Mouse (Mus musculus): ENCODE measurements around the gene D630045J12Rik. TPM values are rescaled to one million over a fixed set of nuclear protein-coding genes. Genes with fewer than 3 reads are reported as not detected.

Gene D630045J12Rik
- polyA plus RNA-seq, 1 experiment from 2014 or later = 6.2 TPM

GRCm38 (mm10) chr6:38164705-38165104 is 89.1 kb downstream of the D630045J12Rik start:
- DNase-seq = no peak
- Histone ChIP-seq H3K4me3 (ENCODE audit: low read depth, low read length) (no peak overlapping the region), H3K27me3 (ENCODE audit: insufficient read depth, low read length) (no peaks in the 10 kb centered on the region), H3K4me1 (ENCODE audit: insufficient read depth) (no peaks in the 10 kb centered on the region), H3K36me3 (ENCODE audit: insufficient read depth) (peaks cover 23% of the 10 kb centered on the region; the same call in 1 of the 2 replicates), H3K27ac (ENCODE audit: low read depth) (no peak overlapping the region), H3K9me3 (ENCODE audit: low read depth, low read length) (no peaks in the 10 kb centered on the region), H3K4me2 (no peak overlapping the region), H3K9ac (no peak overlapping the region)
- TF ChIP-seq CTCF (IDR thresholded peaks at IDR 0.05; ENCODE audit: low read depth) = no peak
- 80% methylated on average over 6 of the region's 6 CpGs for WGBS
- ATAC-seq (ENCODE audit: insufficient read depth) = no peak

- H3K9ac ChIP-seq = no peak overlapping the region
- ATAC-seq (ENCODE audit: insufficient read depth) (no peak), DNase-seq (no peak)
- no peaks in the 10 kb centered on the region for H3K9me3 ChIP-seq (ENCODE audit: low read depth, low read length)
- WGBS = 76% methylated on average over 14 of the region's 14 CpGs
- H3K4me1 ChIP-seq (ENCODE audit: insufficient read depth) = no peaks in the 10 kb centered on the region
- H3K4me2 ChIP-seq = no peak overlapping the region
- H3K4me3 ChIP-seq (ENCODE audit: low read depth, low read length) = no peak overlapping the region
- no peaks in the 10 kb centered on the region for H3K27me3 ChIP-seq (ENCODE audit: insufficient read depth, low read length)
- H3K27ac ChIP-seq (ENCODE audit: low read depth) = no peak overlapping the region
- H3K36me3 ChIP-seq (ENCODE audit: insufficient read depth) = peaks cover 19% of the 10 kb centered on the region; the same call in 1 of the 2 replicates
- no peak for TF ChIP-seq CTCF (IDR thresholded peaks at IDR 0.05; ENCODE audit: low read depth)
These were observed 90.8 kb downstream of the D630045J12Rik start for GRCm38 (mm10) chr6:38162825-38163504.

DNA sequence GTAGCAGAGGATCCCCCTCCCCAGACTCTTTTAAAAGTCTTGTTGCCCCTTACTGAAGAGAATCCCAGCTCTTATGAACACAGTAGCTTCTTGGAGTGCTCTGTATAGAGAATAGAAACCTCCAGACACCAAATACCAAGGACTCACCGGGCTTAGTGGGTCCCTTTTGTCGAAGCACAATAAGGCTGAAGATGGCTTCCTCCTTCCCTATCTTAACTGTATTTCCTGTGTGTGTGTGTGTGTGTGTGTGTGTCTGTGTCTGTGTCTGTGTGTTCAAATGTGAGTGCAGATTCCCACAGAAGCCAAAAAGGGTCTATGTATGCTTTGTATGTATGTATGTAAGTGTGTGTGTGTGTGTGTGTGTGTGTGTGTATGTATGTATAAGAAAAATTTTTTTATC is 93.3 kb downstream of the D630045J12Rik start:
- H3K9ac ChIP-seq = no peak overlapping the region
- no peak for TF ChIP-seq CTCF (IDR thresholded peaks at IDR 0.05; ENCODE audit: low read depth)
- H3K4me2 ChIP-seq = no peak overlapping the region
- H3K27ac ChIP-seq (ENCODE audit: low read depth) = 0 out of 2 replicates have a peak overlapping the region, but pooled peaks have one; percentile 0
- peaks cover 8% of the 10 kb centered on the region; the same call in 1 of the 2 replicates for H3K36me3 ChIP-seq (ENCODE audit: insufficient read depth)
- no peak overlapping the region for H3K4me3 ChIP-seq (ENCODE audit: low read depth, low read length)
- 66% methylated on average over 2 of the region's 2 CpGs for WGBS
- H3K9me3 ChIP-seq (ENCODE audit: low read depth, low read length) = no peaks in the 10 kb centered on the region
- no peaks in the 10 kb centered on the region for H3K4me1 ChIP-seq (ENCODE audit: insufficient read depth)
- no peaks in the 10 kb centered on the region for H3K27me3 ChIP-seq (ENCODE audit: insufficient read depth, low read length)
- ATAC-seq (ENCODE audit: insufficient read depth) = peak; percentile 45; the same call in 1 of the 2 replicates
- no peak for DNase-seq

DNA sequence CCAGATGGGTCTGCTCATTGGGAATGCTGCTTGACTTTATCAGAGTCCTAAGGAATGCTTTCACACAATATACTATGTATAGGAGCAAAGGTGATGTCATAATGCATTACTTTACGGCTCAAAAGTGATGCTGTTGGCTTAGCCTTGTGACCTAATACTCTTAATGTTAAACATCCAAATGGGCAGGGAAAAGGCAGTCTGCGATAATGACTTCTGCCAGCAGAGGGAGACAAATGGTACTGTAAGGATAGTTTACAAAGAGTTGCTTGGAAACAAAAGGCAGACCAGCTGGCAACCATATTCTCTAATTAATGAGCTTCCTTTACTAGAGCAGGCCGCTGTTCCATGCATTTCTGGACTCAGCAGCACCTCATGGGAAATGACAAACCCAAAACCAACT is 93.7 kb downstream of the D630045J12Rik start:
- Histone ChIP-seq H3K27me3 (ENCODE audit: insufficient read depth, low read length) (no peaks in the 10 kb centered on the region), H3K4me1 (ENCODE audit: insufficient read depth) (no peaks in the 10 kb centered on the region), H3K9ac (no peak overlapping the region), H3K4me3 (ENCODE audit: low read depth, low read length) (no peak overlapping the region), H3K27ac (ENCODE audit: low read depth) (0 out of 2 replicates have a peak overlapping the region, but pooled peaks have one; percentile 0), H3K9me3 (ENCODE audit: low read depth, low read length) (no peaks in the 10 kb centered on the region), H3K36me3 (ENCODE audit: insufficient read depth) (0 out of 2 replicates have a peak, but pooled peaks cover 6% of the 10 kb centered on the region), H3K4me2 (no peak overlapping the region)
- TF ChIP-seq CTCF (IDR thresholded peaks at IDR 0.05; ENCODE audit: low read depth) = peak; percentile 91
- DNase-seq (peak; percentile 97), ATAC-seq (ENCODE audit: insufficient read depth) (peak; percentile 81)
- WGBS = 5% methylated on average over 3 of the region's 3 CpGs

- Histone ChIP-seq H3K36me3 (ENCODE audit: insufficient read depth) (0 out of 2 replicates have a peak, but pooled peaks cover 6% of the 10 kb centered on the region), H3K4me3 (ENCODE audit: low read depth, low read length) (no peak overlapping the region), H3K4me2 (no peak overlapping the region), H3K9me3 (ENCODE audit: low read depth, low read length) (no peaks in the 10 kb centered on the region), H3K27ac (ENCODE audit: low read depth) (no peak overlapping the region), H3K9ac (no peak overlapping the region), H3K27me3 (ENCODE audit: insufficient read depth, low read length) (no peaks in the 10 kb centered on the region), H3K4me1 (ENCODE audit: insufficient read depth) (no peaks in the 10 kb centered on the region)
- DNase-seq (no peak), ATAC-seq (ENCODE audit: insufficient read depth) (no peak)
- TF ChIP-seq CTCF (IDR thresholded peaks at IDR 0.05; ENCODE audit: low read depth) = no peak
- 84% methylated on average over 4 of the region's 4 CpGs for WGBS
These were observed 94.2 kb downstream of the D630045J12Rik start for GRCm38 (mm10) chr6:38159576-38159975.

- Histone ChIP-seq H3K27ac (ENCODE audit: low read depth) (no peak overlapping the region), H3K4me1 (ENCODE audit: insufficient read depth) (no peaks in the 10 kb centered on the region), H3K27me3 (ENCODE audit: insufficient read depth, low read length) (no peaks in the 10 kb centered on the region), H3K36me3 (ENCODE audit: insufficient read depth) (0 out of 2 replicates have a peak, but pooled peaks cover 10% of the 10 kb centered on the region), H3K4me3 (ENCODE audit: low read depth, low read length) (no peak overlapping the region), H3K9me3 (ENCODE audit: low read depth, low read length) (no peaks in the 10 kb centered on the region), H3K9ac (no peak overlapping the region), H3K4me2 (no peak overlapping the region)
- ATAC-seq (ENCODE audit: insufficient read depth) (no peak), DNase-seq (no peak)
- TF ChIP-seq CTCF (IDR thresholded peaks at IDR 0.05; ENCODE audit: low read depth) = no peak
- WGBS = 84% methylated on average over 16 of the region's 16 CpGs
These were observed 95.9 kb downstream of the D630045J12Rik start for GRCm38 (mm10) chr6:38157925-38158324.

DNA sequence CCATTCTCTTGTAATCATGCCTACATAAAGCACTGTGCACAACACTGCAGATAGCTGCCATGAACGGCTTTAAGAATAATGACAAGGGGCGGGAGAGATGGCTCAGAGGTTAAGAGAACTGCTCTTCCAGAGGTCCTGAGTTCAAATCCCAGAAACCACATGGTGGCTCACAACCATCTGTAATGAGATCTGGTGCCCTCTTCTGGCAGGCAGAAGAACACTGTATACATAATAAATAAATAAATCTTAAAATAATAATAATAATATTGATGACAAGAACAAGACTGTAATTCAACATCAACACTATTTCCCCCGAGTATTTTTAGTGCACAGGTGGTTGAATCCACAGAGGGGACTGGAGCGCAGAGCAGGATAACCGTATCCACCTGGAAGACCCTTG is 97.6 kb downstream of the D630045J12Rik start:
- H3K27ac ChIP-seq (ENCODE audit: low read depth) = no peak overlapping the region
- H3K4me2 ChIP-seq = no peak overlapping the region
- no peaks in the 10 kb centered on the region for H3K4me1 ChIP-seq (ENCODE audit: insufficient read depth)
- no peak for ATAC-seq (ENCODE audit: insufficient read depth)
- whole genome bisulfite sequencing = 90% methylated on average over 5 of the region's 5 CpGs
- H3K36me3 ChIP-seq (ENCODE audit: insufficient read depth) = 0 out of 2 replicates have a peak, but pooled peaks cover 10% of the 10 kb centered on the region
- no peaks in the 10 kb centered on the region for H3K27me3 ChIP-seq (ENCODE audit: insufficient read depth, low read length)
- no peak overlapping the region for H3K9ac ChIP-seq
- DNase-seq = no peak
- H3K4me3 ChIP-seq (ENCODE audit: low read depth, low read length) = no peak overlapping the region
- no peaks in the 10 kb centered on the region for H3K9me3 ChIP-seq (ENCODE audit: low read depth, low read length)
- TF ChIP-seq CTCF (IDR thresholded peaks at IDR 0.05; ENCODE audit: low read depth) = peak; percentile 32; the same call in 1 of the 2 replicates

Data from lung, embryonic 14.5 days (tissue).